Mouse (Mus musculus) hindbrain, embryonic 10.5 days (tissue): ENCODE measurements around the gene Gnaz. TPM values are rescaled to one million over a fixed set of nuclear protein-coding genes. Genes with fewer than 3 reads are reported as not detected.
A peak's percentile ranks its signal among the peaks of the same experiment; 100 is the strongest.
"Not testable (repeated sequence)": the region's sequence is repeated elsewhere in the genome, so short reads cannot be mapped to it uniquely, and the experiment has no call there.

ENCODE experiments used
- DNase-seq: peaks from one replicate; pipeline ENCODE4 v3.0.0-alpha.2; 2017; ENCODE audit warnings: low spot score
- H3K27ac ChIP-seq: fragments of 300-500 bp; sonication (generic); 2 replicates; pipeline ENCODE4 v1.5.1; 2016; ENCODE audit warnings: mild to moderate bottlenecking, moderate library complexity
- H3K27me3 ChIP-seq: fragments of 300-500 bp; sonication (generic); 2 replicates; pipeline ENCODE4 v1.6.1; 2016; ENCODE audit warnings: mild to moderate bottlenecking; ENCODE audit not compliant: poor library complexity, insufficient read depth, severe bottlenecking
- H3K36me3 ChIP-seq: fragments of 300-500 bp; sonication (generic); 2 replicates; pipeline ENCODE4 v1.6.1; 2016; ENCODE audit warnings: mild to moderate bottlenecking, moderate library complexity
- H3K4me1 ChIP-seq: fragments of 300-500 bp; sonication (generic); replicated peaks from 2 replicates; pipeline ENCODE4 v1.6.1; 2016; ENCODE audit warnings: mild to moderate bottlenecking
- H3K4me3 ChIP-seq: fragments of 300-500 bp; sonication (generic); 2 replicates; pipeline ENCODE4 v1.5.1; 2016; ENCODE audit warnings: mild to moderate bottlenecking, moderate library complexity
- H3K9me3 ChIP-seq: fragments of 300-500 bp; sonication (generic); 2 replicates; pipeline ENCODE4 v1.6.1; 2016; ENCODE audit warnings: mild to moderate bottlenecking, moderate library complexity
- WGBS: fragments of 180-500 bp; shearing (Covaris S2); methylation state at CpG from one replicate; pipeline ENCODE4 v1.1.7; 2016; 5-methylcytosine and 5-hydroxymethylcytosine counted together
- polyA plus RNA-seq: library from polyadenylated mRNA; unstranded; fragments of >200 nt; fragmentation: Nextera tagmentation; extraction: Ambion mirVana; gene quantifications from 2 replicates; pipeline ENCODE4 v1.2.1, GENCODE M21; 2016

The Gnaz gene
- polyA plus RNA-seq, 1 experiment from 2014 or later: 15.0 TPM

DNA sequence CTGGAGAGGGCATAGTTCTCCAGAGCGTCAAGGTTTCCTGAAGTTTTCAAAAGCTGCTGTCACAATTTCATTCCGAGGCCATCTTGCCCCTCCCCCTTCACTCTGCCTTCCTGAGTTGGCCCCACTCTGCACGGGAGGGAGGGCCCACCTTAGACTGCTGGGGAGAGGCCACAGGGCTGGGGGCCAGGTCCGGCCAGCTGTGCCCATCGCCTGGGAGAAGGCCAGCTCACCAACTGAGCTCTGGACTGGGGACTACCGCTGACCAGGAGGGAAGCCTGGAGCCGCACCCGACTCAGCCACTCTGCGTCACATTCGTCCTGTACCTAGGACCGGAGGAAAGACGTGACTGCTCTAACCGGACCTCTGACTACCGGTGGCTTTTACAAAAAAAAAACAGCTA is 48.5 kb downstream of the Gnaz start:
- 68% methylated on average over 14 of the region's 14 CpGs for WGBS
- H3K4me3 ChIP-seq: no peak overlapping the region
- H3K27me3 ChIP-seq: no peaks in the 10 kb centered on the region
- no peak for DNase-seq
- no peaks in the 10 kb centered on the region for H3K9me3 ChIP-seq
- no peak overlapping the region for H3K27ac ChIP-seq
- H3K4me1 ChIP-seq: peaks cover 8% of the 10 kb centered on the region; the same call in 1 of the 2 replicates
- peaks cover 8% of the 10 kb centered on the region; the same call in 1 of the 2 replicates for H3K36me3 ChIP-seq

DNA sequence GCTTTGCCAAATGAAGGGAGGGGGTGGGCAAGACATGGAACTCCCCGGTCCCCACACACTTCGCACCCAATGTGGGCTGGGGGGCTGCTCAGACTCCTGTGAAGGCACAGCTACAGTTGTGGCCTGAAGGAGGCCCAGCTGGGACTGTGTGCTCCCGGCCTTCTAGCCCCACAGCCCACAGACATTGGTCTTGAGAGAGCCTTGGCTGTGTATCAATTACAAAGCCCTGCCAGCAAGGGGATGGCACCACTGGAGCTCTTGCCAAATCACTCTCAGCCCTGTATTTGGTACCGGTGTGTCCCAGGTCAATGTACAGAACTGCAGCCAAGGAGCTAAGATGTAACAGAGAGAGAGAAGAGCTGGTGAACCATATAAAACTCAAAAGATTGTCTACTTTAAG is 49.5 kb downstream of the Gnaz start:
- Histone ChIP-seq H3K36me3 (peaks cover 8% of the 10 kb centered on the region; the same call in 1 of the 2 replicates), H3K27me3 (no peaks in the 10 kb centered on the region), H3K4me3 (no peak overlapping the region), H3K9me3 (no peaks in the 10 kb centered on the region), H3K27ac (no peak overlapping the region), H3K4me1 (peaks cover 8% of the 10 kb centered on the region; the same call in 1 of the 2 replicates)
- 87% methylated on average over 4 of the region's 4 CpGs for WGBS
- DNase-seq: no peak

DNA sequence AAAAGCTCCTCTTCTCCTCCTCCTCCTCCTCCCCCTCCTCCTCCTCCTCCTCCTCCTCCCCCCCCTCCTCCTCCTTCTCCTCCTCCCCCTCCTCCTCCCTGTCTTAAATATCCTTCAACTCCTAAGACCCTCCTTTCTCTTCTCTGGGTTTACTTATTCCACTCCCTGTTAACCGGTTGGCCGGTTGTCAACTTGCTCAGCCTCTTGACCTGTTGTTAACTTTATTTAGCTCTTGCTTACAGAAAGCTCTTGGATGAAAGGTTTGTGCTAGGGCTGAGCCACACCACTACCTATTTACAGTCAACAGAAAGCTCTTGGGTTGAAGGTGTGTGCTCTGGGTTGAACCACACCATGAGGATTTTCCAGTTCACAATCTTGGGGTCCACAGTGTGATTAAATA is 53.3 kb downstream of the Gnaz start:
- H3K36me3 ChIP-seq: 0 out of 2 replicates have a peak, but pooled peaks cover 2% of the 10 kb centered on the region
- no peak overlapping the region for H3K27ac ChIP-seq
- H3K4me3 ChIP-seq: no peak overlapping the region
- no peak for DNase-seq
- no peaks in the 10 kb centered on the region for H3K27me3 ChIP-seq
- H3K4me1 ChIP-seq: peaks cover 5% of the 10 kb centered on the region; the same call in 1 of the 2 replicates
- WGBS: 74% methylated on average over 2 of the region's 2 CpGs
- H3K9me3 ChIP-seq: no peaks in the 10 kb centered on the region

DNA sequence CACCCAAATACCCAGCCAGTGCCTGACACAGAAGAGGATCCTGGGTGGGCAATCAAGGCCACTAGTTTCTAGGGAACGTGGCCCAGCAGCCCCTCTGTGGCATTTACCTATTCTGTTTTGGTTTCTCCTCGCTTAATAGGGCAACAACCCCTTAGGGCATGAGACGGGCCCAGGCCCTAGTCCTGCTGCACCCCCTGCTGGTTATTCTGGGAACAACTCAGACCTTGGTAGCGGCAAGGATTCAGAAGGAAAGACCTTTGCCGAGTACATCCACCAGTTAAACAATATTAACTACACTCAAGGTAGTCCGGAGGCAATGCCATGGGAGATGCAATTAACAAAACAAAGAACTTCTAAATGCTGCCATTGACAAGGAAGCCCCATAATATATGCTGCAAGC is 54.2 kb downstream of the Gnaz start:
- no peaks in the 10 kb centered on the region for H3K36me3 ChIP-seq
- no peaks in the 10 kb centered on the region for H3K9me3 ChIP-seq
- H3K27ac ChIP-seq: no peak overlapping the region
- H3K4me1 ChIP-seq: 0 out of 2 replicates have a peak, but pooled peaks cover 3% of the 10 kb centered on the region
- peak; percentile 75 for DNase-seq
- no peak overlapping the region for H3K4me3 ChIP-seq
- no peaks in the 10 kb centered on the region for H3K27me3 ChIP-seq
- 16% methylated on average over 6 of the region's 6 CpGs for WGBS

DNA sequence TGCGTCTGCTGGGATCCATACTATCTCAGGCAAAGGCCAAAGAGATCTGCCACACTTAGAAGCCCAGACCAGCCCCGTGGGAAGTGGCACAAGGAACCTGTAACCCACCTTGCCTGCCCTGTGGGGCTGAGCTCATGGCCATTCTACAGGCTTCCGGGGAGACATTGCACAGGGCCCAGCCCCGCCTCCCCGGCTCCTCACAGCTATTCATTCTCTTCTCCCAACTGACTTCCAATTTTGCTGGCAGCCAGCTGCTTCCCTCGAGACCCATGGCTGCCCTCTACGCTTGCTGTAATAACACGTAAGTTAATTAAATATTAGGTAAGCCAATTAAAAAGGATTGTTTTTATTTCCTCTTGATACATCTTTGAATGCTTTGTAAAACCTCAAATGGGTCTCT is 59.5 kb downstream of the Gnaz start:
- H3K4me3 ChIP-seq: no peak overlapping the region
- WGBS: 71% methylated on average over 8 of the region's 8 CpGs
- no peaks in the 10 kb centered on the region for H3K27me3 ChIP-seq
- no peak for DNase-seq
- H3K27ac ChIP-seq: no peak overlapping the region
- no peaks in the 10 kb centered on the region for H3K36me3 ChIP-seq
- 0 out of 2 replicates have a peak, but pooled peaks cover 3% of the 10 kb centered on the region for H3K4me1 ChIP-seq
- H3K9me3 ChIP-seq: no peaks in the 10 kb centered on the region

DNA sequence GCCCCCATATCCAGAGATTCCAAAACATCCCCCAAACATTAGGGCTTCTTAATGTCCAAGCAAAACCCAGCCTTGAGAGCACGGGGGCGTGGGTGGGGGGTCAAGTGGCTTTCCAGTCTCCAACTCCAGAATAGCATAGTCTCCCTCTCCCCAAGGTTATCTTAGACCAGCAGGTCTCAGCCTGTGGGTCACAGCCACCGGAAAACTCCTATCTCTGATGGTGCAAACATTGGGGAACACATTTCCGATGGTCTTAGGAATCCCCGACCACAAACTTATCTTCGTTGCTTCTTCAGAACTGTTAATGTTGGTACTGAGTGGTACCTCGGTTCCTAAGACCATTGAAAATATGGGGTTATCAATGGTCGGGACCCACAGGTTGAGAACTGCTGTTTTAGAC is 61.8 kb downstream of the Gnaz start:
- DNase-seq: no peak
- no peak overlapping the region for H3K4me3 ChIP-seq
- H3K4me1 ChIP-seq: peaks cover 19% of the 10 kb centered on the region
- no peaks in the 10 kb centered on the region for H3K36me3 ChIP-seq
- no peak overlapping the region for H3K27ac ChIP-seq
- WGBS: 89% methylated on average over 8 of the region's 8 CpGs
- H3K9me3 ChIP-seq: no peaks in the 10 kb centered on the region
- no peaks in the 10 kb centered on the region for H3K27me3 ChIP-seq

DNA sequence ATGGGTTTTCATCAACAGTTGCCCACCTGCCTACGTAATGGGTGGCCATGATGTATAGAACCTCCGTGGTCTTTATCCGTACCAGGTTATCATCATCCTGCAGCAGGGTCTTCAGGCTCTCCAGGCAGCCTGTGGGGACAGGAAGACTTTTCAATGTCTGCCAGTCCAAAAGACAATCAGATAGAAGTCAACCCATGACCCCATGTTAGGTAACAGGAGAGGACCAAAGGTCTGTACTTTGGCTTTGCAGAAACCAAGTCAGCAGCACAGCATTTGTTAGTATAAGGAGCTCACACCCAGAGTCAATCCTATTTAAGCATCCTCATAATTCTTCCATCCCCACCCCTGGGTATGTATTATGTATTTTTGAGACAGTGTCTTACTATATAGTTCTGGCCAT is 62.7 kb downstream of the Gnaz start:
- Histone ChIP-seq H3K4me3 (no peak overlapping the region), H3K36me3 (no peaks in the 10 kb centered on the region), H3K27me3 (no peaks in the 10 kb centered on the region), H3K4me1 (peaks cover 24% of the 10 kb centered on the region), H3K9me3 (no peaks in the 10 kb centered on the region), H3K27ac (no peak overlapping the region)
- WGBS: 94% methylated on average over 3 of the region's 3 CpGs
- no peak for DNase-seq

DNA sequence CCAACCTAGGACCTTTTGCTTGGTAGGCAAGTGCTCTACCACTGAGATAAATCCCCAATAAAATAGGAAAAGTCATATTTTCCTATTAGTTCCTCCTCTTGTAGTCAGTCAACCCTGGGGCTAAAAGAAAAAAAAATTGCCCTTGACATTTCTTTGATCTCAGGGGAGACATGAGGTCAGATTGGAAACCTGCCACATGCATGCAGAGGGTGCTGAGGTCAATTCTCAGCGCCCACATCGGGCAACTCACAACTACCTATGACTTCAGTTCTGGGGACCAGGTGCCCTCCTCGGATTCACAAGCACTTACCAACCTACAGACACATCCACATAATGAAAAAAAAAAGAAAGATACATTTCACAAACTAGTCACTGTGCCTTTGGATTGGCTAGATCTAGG is 63.3 kb downstream of the Gnaz start:
- peaks cover 27% of the 10 kb centered on the region for H3K4me1 ChIP-seq
- no peaks in the 10 kb centered on the region for H3K27me3 ChIP-seq
- H3K36me3 ChIP-seq: no peaks in the 10 kb centered on the region
- H3K27ac ChIP-seq: no peak overlapping the region
- H3K4me3 ChIP-seq: no peak overlapping the region
- DNase-seq: no peak
- no peaks in the 10 kb centered on the region for H3K9me3 ChIP-seq
- 84% methylated on average over 3 of the region's 3 CpGs for WGBS

DNA sequence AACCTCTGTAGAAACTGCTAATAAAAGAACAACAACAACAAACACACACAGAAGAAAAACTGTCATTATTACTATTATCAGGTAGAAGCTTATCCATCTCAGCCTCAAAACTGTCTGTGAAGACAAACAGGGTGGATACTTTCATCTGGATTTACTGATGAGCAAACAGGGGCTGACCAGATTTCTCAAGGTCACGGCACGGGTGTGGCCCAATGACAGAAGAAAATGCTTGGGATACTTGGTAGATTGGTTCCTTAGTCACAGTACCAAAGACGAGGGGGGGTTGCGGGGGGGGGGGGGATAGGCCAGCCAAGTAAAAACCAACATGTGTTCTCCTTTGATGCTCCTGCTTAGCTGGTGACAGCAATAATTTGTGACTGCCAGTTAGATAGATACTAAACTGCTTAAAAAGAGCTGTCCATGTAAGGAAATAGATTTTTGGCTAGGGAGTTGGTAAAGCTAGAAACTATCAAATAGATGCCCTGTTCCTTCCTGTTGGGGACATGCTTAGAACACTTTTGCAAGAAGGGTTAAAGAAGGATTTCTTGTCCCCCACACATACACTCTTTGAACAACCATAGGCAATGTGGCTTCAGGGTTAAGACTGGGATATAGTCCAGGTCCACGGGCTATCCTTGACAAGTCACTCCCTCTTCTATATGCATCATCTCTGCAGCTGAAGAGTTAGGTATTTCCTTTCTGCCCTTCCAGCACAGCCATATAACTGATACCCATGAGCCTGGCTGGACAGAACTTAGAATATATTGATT is 64.6 kb downstream of the Gnaz start:
- peaks cover 8% of the 10 kb centered on the region; the same call in 1 of the 2 replicates for H3K27me3 ChIP-seq
- H3K36me3 ChIP-seq: no peaks in the 10 kb centered on the region
- WGBS: 82% methylated on average over 5 of the region's 5 CpGs
- no peak overlapping the region for H3K4me3 ChIP-seq
- no peaks in the 10 kb centered on the region for H3K9me3 ChIP-seq
- no peak overlapping the region for H3K27ac ChIP-seq
- H3K4me1 ChIP-seq: peaks cover 36% of the 10 kb centered on the region
- DNase-seq: no peak

DNA sequence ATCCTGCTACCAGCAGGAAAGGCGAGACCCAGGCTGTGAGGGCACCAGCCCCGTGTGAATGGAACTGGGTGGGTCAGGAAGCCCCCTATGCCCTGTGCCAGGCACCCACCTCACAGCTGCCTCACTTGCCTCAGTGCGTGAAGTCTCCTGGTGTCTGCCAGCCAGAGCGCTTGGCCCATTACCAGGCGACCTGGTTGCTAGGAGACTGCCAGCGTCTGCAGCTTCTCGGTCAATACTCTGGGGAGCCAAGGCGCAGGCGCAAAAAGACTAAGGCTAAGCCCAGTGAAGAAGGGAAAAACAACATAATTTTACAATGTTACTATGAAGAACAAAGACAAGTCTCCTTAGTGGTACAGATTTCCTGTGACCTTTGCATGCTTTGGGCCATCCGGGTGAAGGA is 65.4 kb downstream of the Gnaz start, which contains the start of gene Rsph14:
Rsph14 (minus strand) TSS at position 192 of the 400 bp plus-strand sequence.
- no peak within 1 kb of the TSS for H3K4me3 ChIP-seq

DNA sequence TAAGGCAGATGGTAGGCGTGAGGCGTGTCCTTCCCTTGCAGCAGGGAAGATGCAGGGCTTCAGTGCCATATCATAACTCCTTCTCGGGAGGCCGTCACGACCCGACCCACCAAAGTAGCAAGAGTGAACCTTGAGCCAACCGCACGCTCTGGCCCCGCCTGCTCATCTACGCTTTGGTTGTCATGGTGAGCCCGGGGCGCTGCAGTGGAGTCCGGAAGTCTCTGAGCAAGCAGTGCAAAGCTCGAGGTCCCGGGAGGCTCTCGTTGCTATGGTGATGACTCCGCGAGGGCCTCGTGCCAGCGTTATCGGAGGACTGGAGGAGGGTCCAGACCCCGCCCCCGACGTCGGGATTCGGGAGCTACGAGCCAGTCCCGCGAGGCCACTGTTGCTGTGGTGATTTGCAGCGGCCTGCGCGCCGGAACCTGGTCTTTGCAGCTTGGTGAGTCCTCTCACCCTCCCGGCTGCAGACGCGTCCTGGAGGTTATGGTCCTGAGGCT is 70.0 kb downstream of the Gnaz start, which contains the start of gene Rab36:
Rab36 (plus strand) TSS at position 176 of the 497 bp plus-strand sequence.
- peak; percentile 100 for DNase-seq
- H3K4me1 ChIP-seq: peaks cover 59% of the 10 kb centered on the region
- peak within 1 kb of the TSS; percentile 92 for H3K27ac ChIP-seq
- peaks cover 8% of the 10 kb centered on the region; the same call in 1 of the 2 replicates for H3K27me3 ChIP-seq
- H3K4me3 ChIP-seq: peak within 1 kb of the TSS; percentile 60
- H3K36me3 ChIP-seq: no peaks in the 10 kb centered on the region
- H3K9me3 ChIP-seq: no peaks in the 10 kb centered on the region
- under 1% methylated on average over 36 of the region's 36 CpGs for WGBS

More for the DNA sequence above, 65.4 kb downstream of the Gnaz start, which contains the start of gene Rsph14:
- 19% methylated on average over 10 of the region's 10 CpGs for WGBS
- DNase-seq: peak; percentile 76
- Histone ChIP-seq H3K27me3 (peaks cover 8% of the 10 kb centered on the region; the same call in 1 of the 2 replicates), H3K9me3 (no peaks in the 10 kb centered on the region), H3K36me3 (no peaks in the 10 kb centered on the region), H3K27ac (peak within 1 kb of the TSS; percentile 66), H3K4me1 (peaks cover 45% of the 10 kb centered on the region)

DNA sequence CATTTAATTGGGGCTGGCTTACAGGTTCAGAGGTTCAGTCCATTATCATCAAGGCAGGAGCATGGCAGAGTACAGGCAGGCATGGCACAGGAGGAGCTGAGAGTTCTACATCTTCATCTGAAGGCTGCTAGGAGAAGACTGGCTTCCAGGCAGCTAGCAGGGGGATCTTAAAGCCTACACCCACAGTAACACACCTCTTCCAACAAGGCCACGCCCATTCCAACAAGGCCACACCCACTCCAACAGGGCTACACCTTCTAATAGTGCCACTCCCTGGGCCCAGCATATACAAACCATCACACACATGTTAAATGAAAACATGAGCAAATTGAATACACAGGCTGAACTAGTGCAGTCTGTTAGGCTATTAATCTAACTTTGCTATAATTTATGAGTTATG is 75.1 kb downstream of the Gnaz start:
- not testable (repeated sequence) for H3K27me3 ChIP-seq, H3K9me3 ChIP-seq, H3K27ac ChIP-seq, H3K4me3 ChIP-seq, DNase-seq
- Histone ChIP-seq H3K4me1 (peaks cover 29% of the 10 kb centered on the region), H3K36me3 (0 out of 2 replicates have a peak, but pooled peaks cover 22% of the 10 kb centered on the region)
- WGBS: 11% methylated on average over 1 of the region's 1 CpGs

DNA sequence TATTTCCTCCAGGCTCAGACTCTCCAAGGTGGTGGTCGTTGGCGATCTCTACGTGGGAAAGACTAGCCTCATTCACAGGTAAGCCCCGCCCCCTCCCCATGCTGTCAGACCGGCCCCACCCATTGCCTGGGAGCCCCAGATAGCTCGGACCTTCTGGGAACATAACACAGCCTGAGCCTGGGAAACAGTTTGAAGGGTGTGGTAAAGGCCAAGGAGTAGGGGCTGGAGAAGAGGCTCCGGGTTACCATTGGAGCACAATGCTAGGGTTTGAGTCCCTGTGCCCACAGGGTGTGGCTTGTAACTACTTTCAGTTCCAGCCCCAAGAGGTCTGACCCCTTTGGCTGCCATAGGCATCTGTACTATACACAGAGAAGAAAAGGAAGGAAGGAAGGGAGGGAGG is 77.5 kb downstream of the Gnaz start:
- DNase-seq: no peak
- Histone ChIP-seq H3K36me3 (peaks cover 25% of the 10 kb centered on the region; the same call in 1 of the 2 replicates), H3K9me3 (no peaks in the 10 kb centered on the region), H3K4me3 (no peak overlapping the region), H3K27ac (no peak overlapping the region), H3K27me3 (no peaks in the 10 kb centered on the region), H3K4me1 (peaks cover 16% of the 10 kb centered on the region; the same call in 1 of the 2 replicates)
- WGBS: 51% methylated on average over 7 of the region's 7 CpGs
